Comparison of ENCODE assay signal across 23 mouse cellular contexts in genomic region chr2:6498101-6498500, GRCm38 (mm10).
DNase-seq lines count a peak whose midpoint lies in the region; ATAC-seq and TF ChIP-seq lines count a peak whose summit lies in the region.
"Had no signal": no experiment of that assay in that cellular context is flagged by ENCODE, and none has a peak within 500 bp of the region (broad histone marks: within the 10 kb centered on the region; RNA-seq: fewer than 3 reads in every experiment).

No protein-coding gene starts in this region.

- no peak for TF ChIP-seq CTCF in olfactory bulb, adult 2 months (IDR thresholded peaks at IDR 0.05; ENCODE audit: insufficient read depth, low read depth, low read length)

- H3K36me3 ChIP-seq in forebrain, embryonic 15.5 days: no peaks in the 10 kb centered on the region
- H3K36me3 ChIP-seq in forebrain, embryonic 11.5 days (ENCODE audit: control insufficient read depth, insufficient read depth, low read length): no peaks in the 10 kb centered on the region
- no peaks in the 10 kb centered on the region for H3K36me3 ChIP-seq in midbrain, embryonic 10.5 days
- no peaks in the 10 kb centered on the region for H3K36me3 ChIP-seq in midbrain, embryonic 14.5 days (ENCODE audit: control insufficient read depth, insufficient read depth, low read length)
- H3K36me3 ChIP-seq: forebrain, embryonic 12.5 days; G1E; heart, embryonic 15.5 days; hindbrain, embryonic 10.5 days; intestine, embryonic 15.5 days had no signal

- no peak for TF ChIP-seq POLR2A in olfactory bulb, adult 2 months (IDR thresholded peaks at IDR 0.05; ENCODE audit: insufficient read depth, low read depth, low read length)

- DNase-seq in forebrain, embryonic 11.5 days (ENCODE audit: low spot score): no peak
- DNase-seq in midbrain, embryonic 10.5 days (ENCODE audit: low spot score): no peak
- DNase-seq in midbrain, embryonic 14.5 days: no peak
- peak; percentile 51 for DNase-seq in Muller cell, postnatal 12 days (ENCODE audit: inconsistent ontology term)
- DNase-seq in cerebellum, adult 8-10 months: no peak
- DNase-seq: adrenal gland, postnatal 14 days; B cell, adult 2 months; cerebellum, adult 11-12 months; cerebellum, adult 9-11 months; cerebellum, postnatal 36 days; gastrocnemius, postnatal 14 days; heart, postnatal 14 days had no signal

- no peak overlapping the region for H3K9ac ChIP-seq in forebrain, embryonic 15.5 days (replicated peaks)
- no peak overlapping the region for H3K9ac ChIP-seq in forebrain, embryonic 11.5 days (ENCODE audit: low read length)
- no peak overlapping the region for H3K9ac ChIP-seq in midbrain, embryonic 14.5 days (replicated peaks; ENCODE audit: low read length)
- H3K9ac ChIP-seq: forebrain, embryonic 12.5 days; forebrain, postnatal 0 days; heart, embryonic 15.5 days; hindbrain, embryonic 14.5 days; intestine, embryonic 15.5 days had no signal

- peaks cover 6% of the 10 kb centered on the region; the same call in 1 of the 2 replicates for H3K4me1 ChIP-seq in forebrain, embryonic 15.5 days
- no peaks in the 10 kb centered on the region for H3K4me1 ChIP-seq in forebrain, embryonic 11.5 days (replicated peaks; ENCODE audit: control insufficient read depth, insufficient read depth, low read length)
- peaks cover 8% of the 10 kb centered on the region for H3K4me1 ChIP-seq in midbrain, embryonic 10.5 days
- no peaks in the 10 kb centered on the region for H3K4me1 ChIP-seq in midbrain, embryonic 14.5 days (ENCODE audit: control insufficient read depth, insufficient read depth, low read length)
- H3K4me1 ChIP-seq in olfactory bulb, adult 2 months (ENCODE audit: control insufficient read depth, insufficient read depth, low read length): peaks cover 9% of the 10 kb centered on the region
- H3K4me1 ChIP-seq: heart, embryonic 15.5 days; intestine, embryonic 15.5 days had no signal

- H3K4me3 ChIP-seq in forebrain, embryonic 15.5 days: no peak overlapping the region
- H3K4me3 ChIP-seq in forebrain, embryonic 11.5 days (ENCODE audit: low read depth, low read length): no peak overlapping the region
- H3K4me3 ChIP-seq in midbrain, embryonic 10.5 days: no peak overlapping the region
- H3K4me3 ChIP-seq in midbrain, embryonic 14.5 days (replicated peaks; ENCODE audit: low read depth, low read length): no peak overlapping the region
- no peak overlapping the region for H3K4me3 ChIP-seq in olfactory bulb, adult 2 months (ENCODE audit: insufficient read depth, low read depth, low read length)
- H3K4me3 ChIP-seq: forebrain, embryonic 12.5 days; heart, embryonic 15.5 days; hindbrain, embryonic 10.5 days; intestine, embryonic 15.5 days had no signal

- no peak overlapping the region for H3K4me2 ChIP-seq in forebrain, embryonic 15.5 days (replicated peaks)
- no peak overlapping the region for H3K4me2 ChIP-seq in forebrain, embryonic 11.5 days (ENCODE audit: low read depth, low read length, severe bottlenecking)
- no peak overlapping the region for H3K4me2 ChIP-seq in midbrain, embryonic 14.5 days (ENCODE audit: low read length)
- H3K4me2 ChIP-seq: forebrain, embryonic 12.5 days; heart, embryonic 11.5 days; heart, embryonic 15.5 days; hindbrain, embryonic 14.5 days; intestine, embryonic 15.5 days had no signal

- no peak overlapping the region for H3K27ac ChIP-seq in forebrain, embryonic 15.5 days (replicated peaks)
- H3K27ac ChIP-seq in forebrain, embryonic 11.5 days (ENCODE audit: low read depth, low read length): no peak overlapping the region
- H3K27ac ChIP-seq in midbrain, embryonic 10.5 days (replicated peaks): peak overlapping the region; percentile 13; the same call in 1 of the 2 replicates
- no peak overlapping the region for H3K27ac ChIP-seq in midbrain, embryonic 14.5 days (replicated peaks; ENCODE audit: low read depth, low read length)
- peak overlapping the region; percentile 13; the same call in 1 of the 2 replicates for H3K27ac ChIP-seq in olfactory bulb, adult 2 months (ENCODE audit: insufficient read depth, low read depth, low read length)
- H3K27ac ChIP-seq: forebrain, embryonic 12.5 days; heart, embryonic 15.5 days; hindbrain, embryonic 10.5 days; hindbrain, embryonic 14.5 days; intestine, embryonic 15.5 days had no signal

- H3K27me3 ChIP-seq in forebrain, embryonic 15.5 days: no peaks in the 10 kb centered on the region
- H3K27me3 ChIP-seq in forebrain, embryonic 11.5 days (ENCODE audit: control insufficient read depth, insufficient read depth, low read length): no peaks in the 10 kb centered on the region
- H3K27me3 ChIP-seq in midbrain, embryonic 10.5 days (ENCODE audit: low read depth, poor library complexity, severe bottlenecking): no peaks in the 10 kb centered on the region
- no peaks in the 10 kb centered on the region for H3K27me3 ChIP-seq in midbrain, embryonic 14.5 days (ENCODE audit: control insufficient read depth, insufficient read depth, low read length)
- H3K27me3 ChIP-seq: forebrain, embryonic 12.5 days; heart, embryonic 15.5 days; intestine, embryonic 15.5 days had no signal

- 0 out of 2 replicates have a peak, but pooled peaks have one; percentile 53 for ATAC-seq in forebrain, embryonic 15.5 days (replicated peaks)
- no peak for ATAC-seq in forebrain, embryonic 11.5 days (replicated peaks; ENCODE audit: low FRiP score)
- ATAC-seq in midbrain, embryonic 14.5 days (ENCODE audit: low FRiP score, low TSS enrichment): no peak
- ATAC-seq: CD4-positive, CD25-positive, alpha-beta regulatory T cell, adult 4 months; intestine, embryonic 15.5 days had no signal

- no peaks in the 10 kb centered on the region for H3K9me3 ChIP-seq in forebrain, embryonic 15.5 days
- H3K9me3 ChIP-seq in forebrain, embryonic 11.5 days (ENCODE audit: control insufficient read depth, low read length): no peaks in the 10 kb centered on the region
- peaks cover 3% of the 10 kb centered on the region; the same call in 1 of the 2 replicates for H3K9me3 ChIP-seq in midbrain, embryonic 10.5 days (replicated peaks)
- H3K9me3 ChIP-seq in midbrain, embryonic 14.5 days (ENCODE audit: control insufficient read depth, low read length): no peaks in the 10 kb centered on the region
- H3K9me3 ChIP-seq: forebrain, embryonic 12.5 days; G1E; heart, embryonic 15.5 days; hindbrain, embryonic 10.5 days; intestine, embryonic 15.5 days had no signal

- 72% methylated on average over 12 of the region's 12 CpGs for WGBS in forebrain, embryonic 15.5 days
- 84% methylated on average over 12 of the region's 12 CpGs for WGBS in forebrain, embryonic 11.5 days
- WGBS in midbrain, embryonic 10.5 days: 91% methylated on average over 12 of the region's 12 CpGs
- WGBS in midbrain, embryonic 14.5 days: 81% methylated on average over 12 of the region's 12 CpGs
- 42% methylated on average over 12 of the region's 12 CpGs for WGBS in olfactory bulb, adult 2 months

Comparison
In these comparisons a context has a peak if more than half of its experiments do, and no peak if none do; other contexts are left out.
1. H3K27ac ChIP-seq: peak in midbrain, embryonic 10.5 days (single experiment) and olfactory bulb, adult 2 months (single experiment); none in forebrain, embryonic 15.5 days (single experiment), forebrain, embryonic 11.5 days (single experiment) and midbrain, embryonic 14.5 days (single experiment).